Mouse (Mus musculus): ENCODE results near the gene Kxd1.

DNA sequence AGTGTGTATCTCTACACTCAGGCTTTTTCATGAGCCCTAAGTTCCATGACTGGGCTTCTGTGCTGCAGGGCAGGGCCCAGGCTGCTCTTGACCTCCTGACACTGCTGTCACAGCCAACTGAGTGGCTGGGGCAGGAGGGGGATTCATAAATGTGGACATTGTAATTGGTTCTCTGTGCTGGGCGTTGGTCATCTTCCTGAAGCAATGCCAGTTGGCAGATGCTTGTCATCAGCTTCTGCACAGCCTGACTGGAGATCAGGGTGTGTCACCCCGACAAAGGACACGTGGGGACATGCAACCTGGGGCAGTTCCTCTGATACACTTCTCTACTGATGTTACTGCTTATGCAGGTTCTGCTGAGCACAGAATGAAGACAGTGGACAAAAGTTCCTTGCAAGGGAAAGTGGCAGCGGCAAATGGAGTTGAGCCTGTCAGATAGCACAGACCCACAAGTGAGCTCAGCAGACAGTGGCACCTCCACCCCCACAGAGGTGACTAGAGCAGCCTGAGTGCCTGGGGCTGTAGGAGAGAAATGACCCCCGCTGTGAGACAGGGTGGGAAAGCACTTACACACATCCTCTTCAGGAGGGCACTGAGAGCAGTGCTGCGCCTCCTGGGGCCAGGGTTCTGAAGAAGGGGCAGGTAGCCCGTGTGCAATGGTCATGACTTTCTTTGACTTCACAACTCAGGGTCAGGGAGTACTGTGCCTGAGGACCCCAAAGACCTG lies 34.2 kb upstream of the Kxd1 start:
- TF ChIP-seq CTCF (IDR thresholded peaks at IDR 0.05; ENCODE audit: low read depth, low read length) = no peak
- TF ChIP-seq GATA1 (IDR thresholded peaks at IDR 0.05; ENCODE audit: borderline replicate concordance, low read length) = no peak
- TF ChIP-seq TAL1 (conservative IDR thresholded peaks at IDR 0.05; ENCODE audit: low read depth, low read length) = no peak

Measured in G1E (cell line).